Mouse (Mus musculus) monocyte, adult 5-6 weeks (primary cell): Measurements from ENCODE around the gene Fam173b. TPM values are rescaled to one million over a fixed set of nuclear protein-coding genes. Genes with fewer than 3 reads are reported as not detected.

Experiments
- total RNA-seq: library from RNA; stranded (forward); fragments of 200-1000, 200-491, 200-594 nt; gene quantifications from 3 replicates; pipeline ENCODE4 v1.2.3, GENCODE M21; 2017

Fam173b gene
- total RNA-seq, 1 experiment from 2014 or later, result 6.8 TPM

Other genes with a start within 250 kb of the Fam173b start
- gene Ankrd33b, start 234.1 kb upstream of the Fam173b start, total RNA-seq, result 0.97 to 11.6 TPM (median 9.1 TPM) in 3 replicates
- 0.29 to 3.7 TPM (median 1.2 TPM) in 3 replicates for gene Ropn1l, start 148.1 kb upstream of the Fam173b start, total RNA-seq
- 34.1 to 61.0 TPM (median 34.3 TPM) in 3 replicates for gene March6, start 70.8 kb upstream of the Fam173b start, total RNA-seq
- gene Cmbl, start 36.5 kb upstream of the Fam173b start, total RNA-seq, result not detected in 3 replicates
- gene Cct5, start within 50 bp of the Fam173b start, total RNA-seq, result 214 to 246 TPM (median 236 TPM) in 3 replicates